Mouse (Mus musculus) neural tube, embryonic 14.5 days (tissue): ENCODE results near the gene Tmem167b. TPM values are rescaled to one million over a fixed set of nuclear protein-coding genes. Genes with fewer than 3 reads are reported as not detected.
A peak's percentile ranks its signal among the peaks of the same experiment; 100 is the strongest.

ENCODE experiments used
- ATAC-seq: fragments of 200-750 bp; cut with Nextera tagmentation; 2 replicates; pipeline ENCODE4 v1.8.0; 2017; ENCODE audit warnings: low read depth, mild to moderate bottlenecking, moderate TSS enrichment, moderate library complexity
- H3K27ac ChIP-seq: fragments of 300-500 bp; sonication (generic); 2 replicates; pipeline ENCODE4 v1.5.1; 2014; ENCODE audit warnings: low read depth, mild to moderate bottlenecking, control low read depth, low read length, moderate library complexity, mixed read lengths
- H3K27me3 ChIP-seq: fragments of 300-500 bp; sonication (generic); 2 replicates; pipeline ENCODE4 v1.6.1; 2014; ENCODE audit warnings: low read length; ENCODE audit not compliant: control insufficient read depth, insufficient read depth
- H3K36me3 ChIP-seq: fragments of 300-500 bp; sonication (generic); 2 replicates; pipeline ENCODE4 v1.6.1; 2014; ENCODE audit warnings: low read length, mixed read lengths; ENCODE audit not compliant: control insufficient read depth, insufficient read depth
- H3K4me1 ChIP-seq: fragments of 300-500 bp; sonication (generic); 2 replicates; pipeline ENCODE4 v1.6.1; 2014; ENCODE audit warnings: low read length; ENCODE audit not compliant: control insufficient read depth, insufficient read depth
- H3K4me2 ChIP-seq: fragments of 300-500 bp; sonication (generic); 2 replicates; pipeline ENCODE4 v1.6.1; 2014; ENCODE audit warnings: mild to moderate bottlenecking, low read depth, low read length, control low read depth
- H3K4me3 ChIP-seq: fragments of 300-500 bp; sonication (generic); 2 replicates; pipeline ENCODE4 v1.5.1; 2014; ENCODE audit warnings: low read depth, low read length, control low read depth, mixed read lengths
- H3K9ac ChIP-seq: fragments of 300-500 bp; sonication (generic); replicated peaks from 2 replicates; pipeline ENCODE4 v1.6.1; 2014; ENCODE audit warnings: low read depth, mild to moderate bottlenecking, control low read depth, low read length, mixed read lengths
- H3K9me3 ChIP-seq: fragments of 300-500 bp; sonication (generic); 2 replicates; pipeline ENCODE4 v1.6.1; 2016; ENCODE audit warnings: low read length; ENCODE audit not compliant: control insufficient read depth
- WGBS: fragments of 180-500 bp; shearing (Covaris S2); extraction: QIAGEN DNeasy Blood & Tissue Kit; methylation state at CpG from one replicate; pipeline ENCODE4 v1.1.7; 2014; 5-methylcytosine and 5-hydroxymethylcytosine counted together
- polyA plus RNA-seq: library from polyadenylated mRNA; unstranded; fragments of >200 nt; fragmentation: Nextera tagmentation; extraction: Ambion mirVana; gene quantifications from 2 replicates; pipeline ENCODE4 v1.2.1, GENCODE M21; 2014

The Tmem167b gene
- polyA plus RNA-seq, 1 experiment from 2014 or later: 47.1 TPM

- Histone ChIP-seq H3K4me3 (peak overlapping the region; percentile 65), H3K9ac (peak overlapping the region; percentile 93), H3K4me1 (peaks cover 4% of the 10 kb centered on the region), H3K27me3 (no peaks in the 10 kb centered on the region), H3K27ac (peak overlapping the region; percentile 87), H3K9me3 (no peaks in the 10 kb centered on the region), H3K36me3 (peaks cover 6% of the 10 kb centered on the region; the same call in 1 of the 2 replicates), H3K4me2 (peak overlapping the region; percentile 57)
- ATAC-seq: peak; percentile 74
- WGBS: under 1% methylated on average over 42 of the region's 42 CpGs
These were observed 8.1 kb downstream of the Tmem167b start for GRCm38 (mm10) chr3:108554111-108554561.

DNA sequence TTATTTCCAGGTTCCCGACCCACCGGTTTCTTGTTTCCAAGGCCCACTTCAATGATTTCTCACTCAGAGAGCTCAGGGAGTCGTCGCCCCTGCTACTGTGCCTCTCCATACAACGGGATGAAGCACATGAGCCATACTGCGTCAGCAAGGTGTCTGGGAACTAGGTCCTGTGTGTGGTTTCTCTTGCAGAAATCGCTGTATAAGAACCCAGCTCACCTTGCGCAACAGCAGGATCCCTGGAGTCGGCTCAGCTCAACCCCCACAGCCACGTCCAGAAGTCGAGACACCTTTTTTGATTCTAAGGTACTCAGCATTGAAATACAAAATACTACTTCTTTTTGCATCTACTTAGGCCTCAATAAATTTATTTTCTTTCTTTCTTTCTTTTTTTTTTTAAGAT, 20.0 kb downstream of the Tmem167b start:
- H3K4me3 ChIP-seq: no peak overlapping the region
- no peak overlapping the region for H3K4me2 ChIP-seq
- H3K36me3 ChIP-seq: no peaks in the 10 kb centered on the region
- 87% methylated on average over 11 of the region's 11 CpGs for WGBS
- no peak for ATAC-seq
- H3K9ac ChIP-seq: no peak overlapping the region
- no peak overlapping the region for H3K27ac ChIP-seq
- no peaks in the 10 kb centered on the region for H3K4me1 ChIP-seq
- no peaks in the 10 kb centered on the region for H3K27me3 ChIP-seq
- H3K9me3 ChIP-seq: no peaks in the 10 kb centered on the region

DNA sequence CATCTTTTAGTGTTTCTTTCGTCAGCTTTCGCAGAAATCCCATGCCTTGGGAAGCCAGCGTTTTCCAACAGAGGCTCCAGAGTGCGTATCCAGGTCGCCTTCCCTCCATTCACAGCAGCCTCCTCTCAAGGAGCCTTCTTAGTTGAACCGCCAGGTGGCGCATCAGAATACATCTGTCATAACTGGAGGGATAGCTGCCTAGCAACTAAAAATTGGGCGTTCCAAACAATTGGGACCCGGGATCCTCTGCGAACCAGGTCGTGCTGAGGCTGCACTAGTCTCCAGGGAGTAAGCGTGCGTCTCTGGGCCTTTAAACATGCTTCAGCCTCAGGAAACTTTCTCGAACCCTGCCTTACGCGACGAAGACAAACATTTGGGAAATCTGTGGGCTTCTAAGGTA, 25.0 kb downstream of the Tmem167b start:
- Histone ChIP-seq H3K9ac (peak overlapping the region; percentile 28; the same call in 1 of the 2 replicates), H3K4me2 (peak overlapping the region; percentile 57), H3K9me3 (no peaks in the 10 kb centered on the region), H3K4me1 (no peaks in the 10 kb centered on the region), H3K36me3 (no peaks in the 10 kb centered on the region), H3K27me3 (no peaks in the 10 kb centered on the region), H3K4me3 (peak overlapping the region; percentile 17; the same call in 1 of the 2 replicates), H3K27ac (peak overlapping the region; percentile 57; the same call in 1 of the 2 replicates)
- WGBS: 5% methylated on average over 17 of the region's 17 CpGs
- ATAC-seq: peak; percentile 49

DNA sequence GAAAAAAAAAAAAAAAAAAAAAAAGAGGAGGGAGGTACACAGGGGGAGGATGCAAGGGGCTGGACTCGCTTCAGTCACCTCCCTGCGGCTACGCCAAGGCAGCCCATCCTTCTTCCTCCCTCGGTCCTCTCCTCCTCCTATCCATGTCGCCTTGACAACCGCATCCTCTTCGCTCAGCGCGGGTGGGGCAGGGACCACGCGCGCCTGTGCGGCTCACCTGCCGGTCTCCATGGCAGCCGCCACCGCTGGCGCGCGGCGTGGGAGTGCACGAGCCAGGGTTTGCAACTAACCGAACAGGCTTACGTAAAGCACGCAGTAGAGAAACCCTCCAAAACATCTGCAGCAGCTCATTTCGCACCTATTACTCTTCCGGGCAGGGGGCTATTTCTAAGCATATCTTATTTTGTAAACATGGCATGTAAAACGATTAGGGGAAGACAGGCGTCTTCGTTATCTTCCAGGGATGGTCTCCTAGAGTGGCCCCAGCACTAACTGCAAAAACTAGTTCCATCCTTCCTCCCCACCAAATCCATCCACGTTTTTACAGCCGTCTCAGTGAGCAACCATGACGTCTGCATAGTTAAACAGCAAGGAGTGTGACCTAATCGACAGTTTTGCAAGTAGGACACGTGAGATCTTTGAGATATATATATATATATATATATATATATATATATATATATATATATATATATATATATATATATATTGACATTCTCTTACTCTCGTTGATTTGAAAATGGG, 25.6 kb downstream of the Tmem167b start, which contains the start of gene 5330417C22Rik:
Gene 5330417C22Rik (minus strand): TSS at position 20 of the 744 bp plus-strand sequence.
- H3K4me3 ChIP-seq: peak within 1 kb of the TSS; percentile 37
- no peaks in the 10 kb centered on the region for H3K9me3 ChIP-seq
- peak within 1 kb of the TSS; percentile 70 for H3K27ac ChIP-seq
- no peaks in the 10 kb centered on the region for H3K27me3 ChIP-seq
- under 1% methylated on average over 35 of the region's 35 CpGs for WGBS
- peak within 1 kb of the TSS; percentile 69 for H3K4me2 ChIP-seq
- no peaks in the 10 kb centered on the region for H3K4me1 ChIP-seq
- H3K9ac ChIP-seq: peak within 1 kb of the TSS; percentile 53
- no peaks in the 10 kb centered on the region for H3K36me3 ChIP-seq
- peak; percentile 96 for ATAC-seq

- H3K27me3 ChIP-seq: no peaks in the 10 kb centered on the region
- no peaks in the 10 kb centered on the region for H3K9me3 ChIP-seq
- no peak; the same call in 1 of the 2 replicates for ATAC-seq
- peak overlapping the region; percentile 53 for H3K9ac ChIP-seq
- 7% methylated on average over 15 of the region's 15 CpGs for WGBS
- peak overlapping the region; percentile 37 for H3K4me3 ChIP-seq
- H3K4me1 ChIP-seq: no peaks in the 10 kb centered on the region
- no peaks in the 10 kb centered on the region for H3K36me3 ChIP-seq
- H3K27ac ChIP-seq: peak overlapping the region; percentile 70
- H3K4me2 ChIP-seq: peak overlapping the region; percentile 69
These were observed 26.3 kb downstream of the Tmem167b start for GRCm38 (mm10) chr3:108535896-108536516.

- no peak within 1 kb of the TSS for H3K4me2 ChIP-seq
- H3K36me3 ChIP-seq: no peaks in the 10 kb centered on the region
- H3K9ac ChIP-seq: no peak within 1 kb of the TSS
- H3K4me3 ChIP-seq: no peak within 1 kb of the TSS
- no peaks in the 10 kb centered on the region for H3K27me3 ChIP-seq
- no peak within 1 kb of the TSS for H3K27ac ChIP-seq
- 93% methylated on average over 6 of the region's 6 CpGs for WGBS
- H3K9me3 ChIP-seq: no peaks in the 10 kb centered on the region
- ATAC-seq: no peak
- no peaks in the 10 kb centered on the region for H3K4me1 ChIP-seq
These were observed 28.3 kb downstream of the Tmem167b start, which contains the start of gene 1700013F07Rik for GRCm38 (mm10) chr3:108533951-108534350. 1700013F07Rik (plus strand) TSS chr3:108534150.

DNA sequence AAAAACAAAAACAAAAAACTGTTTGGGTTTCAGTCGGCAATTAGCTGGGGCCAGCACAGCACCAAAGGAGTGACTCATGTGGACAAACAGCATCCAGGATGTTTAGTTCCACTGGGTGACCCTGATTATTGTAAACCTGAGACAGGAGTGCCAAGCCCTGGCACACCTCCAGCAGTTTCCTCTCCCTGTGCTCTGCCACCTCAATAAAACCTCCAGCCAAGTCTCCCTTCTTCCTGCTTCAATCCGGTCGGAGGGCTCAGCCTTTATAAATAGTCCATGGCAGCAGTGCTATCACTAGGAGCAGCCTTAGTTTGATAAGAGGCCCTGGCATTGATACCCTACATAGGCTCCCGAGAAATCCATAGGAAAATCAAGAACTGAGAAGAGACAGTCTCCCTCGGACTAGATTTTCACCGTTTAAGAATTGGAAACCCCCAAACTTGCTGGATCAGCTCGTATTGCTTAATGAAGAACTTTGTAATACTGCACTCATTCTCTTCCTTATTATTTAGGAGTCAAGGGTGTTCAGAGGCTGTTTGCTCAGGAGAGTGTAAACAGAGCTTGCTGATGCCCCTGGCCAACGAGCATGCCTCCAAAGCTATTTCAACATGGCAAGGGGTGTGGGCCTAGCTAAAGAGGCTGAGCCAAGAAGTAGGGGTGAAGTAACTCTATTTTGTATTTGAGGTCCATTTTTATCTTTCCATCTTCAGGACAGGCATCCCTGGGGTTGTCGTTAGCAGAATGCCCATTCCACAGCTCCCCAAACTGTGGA, 29.0 kb downstream of the Tmem167b start:
- Histone ChIP-seq H3K9ac (no peak overlapping the region), H3K4me1 (no peaks in the 10 kb centered on the region), H3K4me3 (no peak overlapping the region), H3K27me3 (no peaks in the 10 kb centered on the region), H3K9me3 (no peaks in the 10 kb centered on the region), H3K4me2 (no peak overlapping the region), H3K36me3 (no peaks in the 10 kb centered on the region), H3K27ac (no peak overlapping the region)
- 68% methylated on average over 9 of the region's 9 CpGs for WGBS
- no peak for ATAC-seq

DNA sequence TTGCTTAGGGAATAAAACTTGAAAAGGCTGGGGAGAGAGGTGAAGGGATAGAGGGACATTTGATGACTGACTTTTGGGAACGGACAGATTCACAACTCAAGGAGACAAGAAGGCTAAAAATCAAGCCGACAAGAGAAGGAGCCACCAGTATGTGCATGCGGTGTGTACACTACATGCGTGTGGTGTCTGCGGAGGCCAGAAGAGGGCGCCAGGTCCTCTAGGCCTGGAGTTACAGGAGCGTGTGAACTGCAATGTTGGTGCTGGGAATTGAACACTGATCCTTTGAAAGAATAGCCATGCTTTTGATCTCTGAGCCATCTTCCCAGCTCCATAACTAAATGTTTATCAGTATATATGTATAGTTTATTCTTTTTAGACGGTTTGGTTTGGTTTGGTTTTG, 33.8 kb downstream of the Tmem167b start:
- Histone ChIP-seq H3K27ac (no peak overlapping the region), H3K27me3 (no peaks in the 10 kb centered on the region), H3K4me1 (no peaks in the 10 kb centered on the region), H3K4me3 (no peak overlapping the region), H3K36me3 (no peaks in the 10 kb centered on the region), H3K9ac (no peak overlapping the region), H3K9me3 (no peaks in the 10 kb centered on the region), H3K4me2 (no peak overlapping the region)
- WGBS: 97% methylated on average over 8 of the region's 8 CpGs
- ATAC-seq: no peak
